Comparison of ENCODE assay signal across 7 mouse cellular contexts in genomic region chr14:103069465-103069863, GRCm38 (mm10). TPM values are rescaled to one million over a fixed set of nuclear protein-coding genes. Genes with fewer than 3 reads are reported as not detected.
DNase-seq lines count a peak whose midpoint lies in the region; ATAC-seq and TF ChIP-seq lines count a peak whose summit lies in the region.

No protein-coding gene starts in this region.

- 0 out of 2 replicates have a peak, but pooled peaks cover 7% of the 10 kb centered on the region for H3K4me1 ChIP-seq in lung, postnatal 0 days (ENCODE audit: insufficient read depth, low read depth, low read length)
- H3K4me1 ChIP-seq in limb, embryonic 10.5 days: peaks cover 15% of the 10 kb centered on the region
- peaks cover 9% of the 10 kb centered on the region; the same call in 1 of the 2 replicates for H3K4me1 ChIP-seq in neural tube, embryonic 14.5 days (ENCODE audit: control insufficient read depth, insufficient read depth, low read length)

- no peaks in the 10 kb centered on the region for H3K36me3 ChIP-seq in lung, postnatal 0 days (ENCODE audit: insufficient read depth, low read length)
- H3K36me3 ChIP-seq in limb, embryonic 10.5 days: peaks cover 27% of the 10 kb centered on the region
- no peaks in the 10 kb centered on the region for H3K36me3 ChIP-seq in neural tube, embryonic 14.5 days (ENCODE audit: control insufficient read depth, insufficient read depth, low read length)

- H3K27me3 ChIP-seq in lung, postnatal 0 days (replicated peaks; ENCODE audit: insufficient read depth, low read length): no peaks in the 10 kb centered on the region
- H3K27me3 ChIP-seq in limb, embryonic 10.5 days (ENCODE audit: low read depth, poor library complexity, severe bottlenecking): no peaks in the 10 kb centered on the region
- H3K27me3 ChIP-seq in neural tube, embryonic 14.5 days (ENCODE audit: control insufficient read depth, insufficient read depth, low read length): no peaks in the 10 kb centered on the region

- peak overlapping the region; percentile 79 for H3K4me3 ChIP-seq in lung, postnatal 0 days (ENCODE audit: low read depth, low read length)
- peak overlapping the region; percentile 82 for H3K4me3 ChIP-seq in limb, embryonic 10.5 days
- H3K4me3 ChIP-seq in neural tube, embryonic 14.5 days (ENCODE audit: low read depth, low read length): peak overlapping the region; percentile 66

- TF ChIP-seq CTCF in lung, postnatal 0 days (IDR thresholded peaks at IDR 0.05): no peak

- H3K9ac ChIP-seq in lung, postnatal 0 days (replicated peaks; ENCODE audit: low read depth): 0 out of 2 replicates have a peak overlapping the region, but pooled peaks have one; percentile 62
- H3K9ac ChIP-seq in neural tube, embryonic 14.5 days (replicated peaks; ENCODE audit: low read depth, low read length): peak overlapping the region; percentile 67; the same call in 1 of the 2 replicates

- H3K9me3 ChIP-seq in lung, postnatal 0 days (ENCODE audit: low read length): no peaks in the 10 kb centered on the region
- no peaks in the 10 kb centered on the region for H3K9me3 ChIP-seq in limb, embryonic 10.5 days (replicated peaks)
- no peaks in the 10 kb centered on the region for H3K9me3 ChIP-seq in neural tube, embryonic 14.5 days (ENCODE audit: control insufficient read depth, low read length)

- peak overlapping the region; percentile 82 for H3K4me2 ChIP-seq in lung, postnatal 0 days (replicated peaks; ENCODE audit: low read depth, low read length)
- H3K4me2 ChIP-seq in neural tube, embryonic 14.5 days (ENCODE audit: low read depth, low read length): peak overlapping the region; percentile 64

- no peak for TF ChIP-seq EP300 in lung, postnatal 0 days (IDR thresholded peaks at IDR 0.05)

- ATAC-seq in lung, postnatal 0 days: no peak
- ATAC-seq in erythroblast, adult 5-6 weeks (replicated peaks; ENCODE audit: low FRiP score, poor library complexity, severe bottlenecking): peak; percentile 26
- ATAC-seq in neural tube, embryonic 14.5 days (ENCODE audit: low read depth): no peak; the same call in 1 of the 2 replicates

- no peak for DNase-seq in lung, postnatal 0 days (ENCODE audit: low spot score)
- DNase-seq in lung, postnatal 14 days: no peak
- DNase-seq in limb, embryonic 10.5 days (ENCODE audit: low spot score): no peak
- no peak for DNase-seq in retina, postnatal 1 day
- no peak for DNase-seq in urinary bladder, postnatal 4 days (ENCODE audit: low spot score in 2 of 2)

- H3K27ac ChIP-seq in lung, postnatal 0 days (ENCODE audit: low read length): peak overlapping the region; percentile 88
- H3K27ac ChIP-seq in limb, embryonic 10.5 days: peak overlapping the region; percentile 93
- peak overlapping the region; percentile 36 for H3K27ac ChIP-seq in neural tube, embryonic 14.5 days (ENCODE audit: low read depth, low read length)

- 13% methylated on average over 12 of the region's 12 CpGs for WGBS in lung, postnatal 0 days
- WGBS in limb, embryonic 10.5 days: 19% methylated on average over 12 of the region's 12 CpGs
- 14% methylated on average over 12 of the region's 12 CpGs for WGBS in neural tube, embryonic 14.5 days

RNA-seq across cellular contexts. Expression of gene Cln5, which starts 0.6 kb away (rescaled TPM):
- polyA plus RNA-seq in lung, postnatal 0 days (2015; fragmentation: Nextera tagmentation; extraction: Ambion mirVana): 37.7 and 41.9 TPM in 2 replicates
- 18.8 and 20.9 TPM in 2 replicates for total RNA-seq in erythroblast, adult 5-6 weeks (2015; ENCODE audit: low replicate concordance)
- total RNA-seq in erythroblast, adult 5-6 weeks (2017; ENCODE audit: low replicate concordance): 21.9 and 22.2 TPM in 2 replicates
- 22.3 and 26.5 TPM in 2 replicates for polyA plus RNA-seq in limb, embryonic 10.5 days (2016; fragmentation: Nextera tagmentation; extraction: Ambion mirVana)
- polyA plus RNA-seq in neural tube, embryonic 14.5 days (2014; fragmentation: Nextera tagmentation; extraction: Ambion mirVana): 10.6 and 15.0 TPM in 2 replicates

RNA-seq across cellular contexts. Expression of gene Acod1, which starts 22.7 kb away (rescaled TPM):
- 0.11 and 0.43 TPM in 2 replicates for polyA plus RNA-seq in lung, postnatal 0 days (2015; fragmentation: Nextera tagmentation; extraction: Ambion mirVana)
- total RNA-seq in erythroblast, adult 5-6 weeks (2015; ENCODE audit: low replicate concordance): 2.7 TPM in 1 of 2 replicates, not detected in the other
- 0.17 and 1.3 TPM in 2 replicates for total RNA-seq in erythroblast, adult 5-6 weeks (2017; ENCODE audit: low replicate concordance)
- not detected in 2 replicates for polyA plus RNA-seq in limb, embryonic 10.5 days (2016; fragmentation: Nextera tagmentation; extraction: Ambion mirVana)
- not detected in 2 replicates for polyA plus RNA-seq in neural tube, embryonic 14.5 days (2014; fragmentation: Nextera tagmentation; extraction: Ambion mirVana)

RNA-seq across cellular contexts. Expression of gene Fbxl3, which starts 29.9 kb away (rescaled TPM):
- polyA plus RNA-seq in lung, postnatal 0 days (2015; fragmentation: Nextera tagmentation; extraction: Ambion mirVana): 31.6 and 35.4 TPM in 2 replicates
- total RNA-seq in erythroblast, adult 5-6 weeks (2015; ENCODE audit: low replicate concordance): 79.2 and 116 TPM in 2 replicates
- 239 and 296 TPM in 2 replicates for total RNA-seq in erythroblast, adult 5-6 weeks (2017; ENCODE audit: low replicate concordance)
- 11.8 and 16.2 TPM in 2 replicates for polyA plus RNA-seq in limb, embryonic 10.5 days (2016; fragmentation: Nextera tagmentation; extraction: Ambion mirVana)
- polyA plus RNA-seq in neural tube, embryonic 14.5 days (2014; fragmentation: Nextera tagmentation; extraction: Ambion mirVana): 30.6 and 38.7 TPM in 2 replicates

Comparison
In these comparisons a context has a peak if more than half of its experiments do, and no peak if none do; other contexts are left out.
1. H3K27ac ChIP-seq: peak in every context shown above with its lines; median percentile 93 in limb, embryonic 10.5 days; 88 in lung, postnatal 0 days; 36 in neural tube, embryonic 14.5 days.